Mouse (Mus musculus) liver, postnatal 0 days (tissue): Measurements from ENCODE around the gene Ace. TPM values are rescaled to one million over a fixed set of nuclear protein-coding genes. Genes with fewer than 3 reads are reported as not detected.

Experiments
- ATAC-seq: fragments of 200-750 bp; cut with Nextera tagmentation; 2 replicates; pipeline ENCODE4 v1.8.0; 2017; ENCODE audit warnings: mild to moderate bottlenecking, moderate library complexity
- DNase-seq: peaks from one replicate; pipeline ENCODE4 v3.0.0-alpha.2; 2016
- H3K27ac ChIP-seq: fragments of 300-500 bp; sonication (generic); 2 replicates; pipeline ENCODE4 v1.5.1; 2014; ENCODE audit warnings: antibody characterized with exemption, moderate library complexity, mild to moderate bottlenecking, low read depth
- H3K27me3 ChIP-seq: fragments of 300-500 bp; sonication (generic); 2 replicates; pipeline ENCODE4 v1.6.1; 2014; ENCODE audit warnings: low read length, control low read depth, mixed read lengths; ENCODE audit not compliant: insufficient read depth
- H3K36me3 ChIP-seq: fragments of 300-500 bp; sonication (generic); replicated peaks from 2 replicates; pipeline ENCODE4 v1.6.1; 2014; ENCODE audit warnings: mild to moderate bottlenecking, control low read depth, low read length, moderate library complexity, mixed read lengths; ENCODE audit not compliant: insufficient read depth
- H3K4me1 ChIP-seq: fragments of 300-500 bp; sonication (generic); 2 replicates; pipeline ENCODE4 v1.6.1; 2014; ENCODE audit warnings: antibody characterized with exemption, mild to moderate bottlenecking, control low read depth; ENCODE audit not compliant: insufficient read depth
- H3K4me2 ChIP-seq: fragments of 300-500 bp; sonication (generic); 2 replicates; pipeline ENCODE4 v1.6.1; 2014; ENCODE audit warnings: low read depth, mild to moderate bottlenecking, low read length, moderate library complexity, mixed read lengths
- H3K4me3 ChIP-seq: fragments of 300-500 bp; sonication (generic); 2 replicates; pipeline ENCODE4 v1.5.1; 2014; ENCODE audit warnings: low read depth, low read length
- H3K9ac ChIP-seq: fragments of 300-500 bp; sonication (generic); replicated peaks from 2 replicates; pipeline ENCODE4 v1.6.1; 2014; ENCODE audit warnings: mild to moderate bottlenecking, moderate library complexity
- H3K9me3 ChIP-seq: fragments of 300-500 bp; sonication (generic); 2 replicates; pipeline ENCODE4 v1.6.1; 2016; ENCODE audit warnings: mild to moderate bottlenecking, control low read depth, low read length, mixed read lengths
- CTCF ChIP-seq: sonication (generic); IDR thresholded peaks from 2 replicates; pipeline ENCODE4 v1.5.1; 2016; ENCODE audit warnings: antibody characterized with exemption, low read depth
- EP300 ChIP-seq: IDR thresholded peaks from 2 replicates; pipeline ENCODE4 v1.6.1; 2016; ENCODE audit warnings: antibody characterized with exemption, low read depth, mild to moderate bottlenecking
- WGBS: fragments of 180-500 bp; shearing (Covaris S2); extraction: QIAGEN DNeasy Blood & Tissue Kit; methylation state at CpG from one replicate; pipeline ENCODE4 v1.1.7; 2014; ENCODE audit not compliant: insufficient replicate concordance; 5-methylcytosine and 5-hydroxymethylcytosine counted together
- polyA plus RNA-seq: library from polyadenylated mRNA; unstranded; fragments of >200 nt; fragmentation: Nextera tagmentation; extraction: Ambion mirVana; gene quantifications from 2 replicates; pipeline ENCODE4 v1.2.1, GENCODE M21; 2015

Ace gene
- polyA plus RNA-seq, 1 experiment from 2014 or later = 0.07 TPM

DNA sequence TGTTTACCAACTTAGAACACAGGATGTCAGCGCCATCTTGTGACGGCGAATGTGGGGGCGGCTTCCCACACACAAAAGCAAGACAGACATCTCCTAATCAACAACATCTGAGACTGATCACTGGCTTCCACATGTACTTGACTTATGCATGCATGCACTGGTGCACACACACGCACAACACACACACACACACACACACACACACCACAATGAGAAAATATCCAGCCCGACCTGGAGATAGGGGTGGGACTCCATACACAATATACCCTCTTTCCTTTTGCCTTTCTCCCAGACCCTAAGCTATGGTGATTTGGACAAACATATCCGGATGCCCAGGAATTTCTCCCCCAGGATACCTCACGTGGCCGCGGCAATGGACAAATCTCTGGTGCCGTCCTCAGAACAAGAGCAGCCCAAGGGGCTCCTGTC is 65.8 kb downstream of the Ace start:
- Histone ChIP-seq H3K9ac (peak overlapping the region; percentile 52; the same call in 1 of the 2 replicates), H3K4me1 (peaks cover 16% of the 10 kb centered on the region; the same call in 1 of the 2 replicates), H3K27ac (peak overlapping the region; percentile 85), H3K27me3 (no peaks in the 10 kb centered on the region), H3K4me3 (peak overlapping the region; percentile 15), H3K36me3 (no peaks in the 10 kb centered on the region), H3K9me3 (no peaks in the 10 kb centered on the region), H3K4me2 (peak overlapping the region; percentile 57)
- ATAC-seq = peak; percentile 11
- peak; percentile 50 for DNase-seq
- 33% methylated on average over 11 of the region's 11 CpGs for WGBS
- TF ChIP-seq CTCF (peak; percentile 38), EP300 (no peak)

DNA sequence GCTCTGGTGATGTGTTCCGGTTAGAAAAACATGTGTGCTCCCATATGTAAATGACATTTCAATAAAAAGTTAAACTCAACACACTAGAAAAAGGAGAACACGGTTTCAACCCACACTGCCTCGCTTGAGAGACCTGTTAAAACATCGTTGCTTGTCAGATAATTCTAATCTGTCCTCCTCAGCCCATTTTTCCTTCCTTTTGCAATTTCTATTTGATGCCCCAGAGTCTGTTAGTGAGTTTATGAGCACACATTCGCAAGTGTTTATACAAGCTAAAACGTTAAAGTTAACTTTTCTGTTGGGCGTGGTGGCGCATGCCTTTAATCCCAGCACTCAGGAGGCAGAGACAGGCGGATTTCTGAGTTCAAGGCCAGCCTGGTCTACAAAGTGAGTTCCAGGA is 67.2 kb downstream of the Ace start:
- Histone ChIP-seq H3K36me3 (no peaks in the 10 kb centered on the region), H3K9ac (no peak overlapping the region), H3K4me3 (no peak overlapping the region), H3K27ac (no peak overlapping the region), H3K27me3 (no peaks in the 10 kb centered on the region), H3K4me1 (peaks cover 18% of the 10 kb centered on the region; the same call in 1 of the 2 replicates), H3K4me2 (no peak overlapping the region), H3K9me3 (no peaks in the 10 kb centered on the region)
- ATAC-seq (no peak), DNase-seq (no peak)
- 66% methylated on average over 9 of the region's 9 CpGs for WGBS
- TF ChIP-seq CTCF (no peak), EP300 (no peak)

DNA sequence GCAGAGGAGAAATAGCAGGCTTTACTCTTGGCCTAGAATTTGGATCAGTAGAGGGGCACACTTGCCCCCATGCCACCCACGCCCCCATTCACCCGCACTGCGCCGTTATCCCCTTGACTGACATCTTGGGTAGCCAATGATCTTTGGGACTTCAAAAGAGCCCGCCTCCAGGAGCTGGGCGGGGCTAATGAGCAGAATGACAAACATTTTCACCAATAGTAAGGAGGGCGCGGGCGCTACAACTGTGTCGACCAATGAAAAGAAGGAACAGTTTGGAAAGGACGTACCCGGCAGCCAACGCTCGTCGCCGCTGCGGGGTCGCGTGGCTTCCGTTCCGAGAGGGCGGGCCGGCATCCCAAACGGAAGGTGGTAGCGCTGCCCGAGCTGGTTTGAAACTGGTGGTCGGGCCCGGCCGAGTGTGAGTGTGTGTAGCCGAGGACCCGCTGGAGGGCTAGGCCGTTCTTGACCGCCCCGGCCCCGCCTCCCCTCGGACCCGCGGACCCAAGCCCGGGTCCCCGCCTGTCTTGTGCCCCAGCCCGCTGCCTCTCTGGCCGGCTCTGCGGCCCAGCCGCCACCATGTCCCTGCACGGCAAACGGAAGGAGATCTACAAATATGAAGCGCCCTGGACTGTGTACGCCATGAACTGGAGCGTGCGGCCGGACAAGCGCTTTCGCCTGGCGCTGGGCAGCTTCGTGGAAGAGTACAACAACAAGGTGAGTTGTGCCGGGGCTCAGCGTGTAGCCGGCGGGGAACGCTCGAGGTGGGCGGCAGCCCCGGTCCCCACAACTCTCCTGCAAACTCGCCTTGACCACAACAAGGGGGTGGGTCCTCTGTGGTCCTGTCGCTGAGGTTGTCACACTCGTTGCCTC is 69.0 kb downstream of the Ace start, which contains the start of gene Dcaf7:
Dcaf7 (plus strand) TSS at position 325 of the 870 bp plus-strand sequence.
- Histone ChIP-seq H3K27ac (peak within 1 kb of the TSS; percentile 89), H3K4me2 (peak within 1 kb of the TSS; percentile 86), H3K9me3 (no peaks in the 10 kb centered on the region), H3K27me3 (no peaks in the 10 kb centered on the region), H3K9ac (peak within 1 kb of the TSS; percentile 93), H3K36me3 (no peaks in the 10 kb centered on the region), H3K4me3 (peak within 1 kb of the TSS; percentile 93), H3K4me1 (peaks cover 18% of the 10 kb centered on the region; the same call in 1 of the 2 replicates)
- TF ChIP-seq CTCF (no peak), EP300 (peak; percentile 74)
- peak; percentile 98 for ATAC-seq
- under 1% methylated on average over 66 of the region's 66 CpGs for WGBS
- peak; percentile 97 for DNase-seq

DNA sequence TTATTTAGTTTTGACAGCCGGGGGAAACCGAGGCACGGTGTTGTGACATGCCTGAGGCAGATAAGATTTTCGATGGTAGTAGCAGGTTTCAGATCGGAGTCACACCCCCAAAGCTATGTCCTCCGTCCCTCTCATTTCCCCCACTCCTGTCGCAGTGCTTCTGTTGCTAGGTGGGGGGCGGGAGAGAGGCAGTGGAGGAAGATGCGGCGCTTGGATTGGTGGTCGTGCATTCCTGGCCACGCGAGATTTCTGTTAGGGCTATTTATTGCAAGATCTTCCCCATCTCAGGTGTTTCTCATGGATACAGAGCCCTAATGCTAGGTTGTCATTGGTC is 69.6 kb downstream of the Ace start:
- Histone ChIP-seq H3K36me3 (no peaks in the 10 kb centered on the region), H3K9me3 (no peaks in the 10 kb centered on the region), H3K4me1 (peaks cover 18% of the 10 kb centered on the region; the same call in 1 of the 2 replicates), H3K9ac (peak overlapping the region; percentile 93), H3K27ac (peak overlapping the region; percentile 89), H3K4me3 (peak overlapping the region; percentile 93), H3K27me3 (no peaks in the 10 kb centered on the region), H3K4me2 (peak overlapping the region; percentile 86)
- DNase-seq (peak; percentile 56), ATAC-seq (peak; percentile 6; the same call in 1 of the 2 replicates)
- WGBS = under 1% methylated on average over 13 of the region's 13 CpGs
- peak; percentile 26 for TF ChIP-seq CTCF
- no peak for TF ChIP-seq EP300

Other genes starting within 250 kb of the Ace start
- 0.89 and 0.96 TPM in 2 replicates for gene Cyb561, start 14.6 kb upstream of the Ace start, polyA plus RNA-seq
- gene Ace3, start 26.7 kb downstream of the Ace start, polyA plus RNA-seq = not detected in 2 replicates
- 0.02 TPM in 1 of 2 replicates, not detected in the other for gene Kcnh6, start 40.2 kb downstream of the Ace start, polyA plus RNA-seq
- 18.6 and 20.6 TPM in 2 replicates for gene Dcaf7, start 68.9 kb downstream of the Ace start, polyA plus RNA-seq
- 5.5 and 5.6 TPM in 2 replicates for gene Taco1, start 98.1 kb downstream of the Ace start, polyA plus RNA-seq
- 4.6 and 4.7 TPM in 2 replicates for gene Map3k3, start 116.7 kb downstream of the Ace start, polyA plus RNA-seq
- gene Gm10840, start 192.9 kb downstream of the Ace start, polyA plus RNA-seq = not detected in 2 replicates
- 77.5 and 77.7 TPM in 2 replicates for gene Limd2, start 192.9 kb downstream of the Ace start, polyA plus RNA-seq
- gene Strada, start 234.2 kb downstream of the Ace start, polyA plus RNA-seq = 4.6 and 4.9 TPM in 2 replicates
- gene Ccdc47, start 248.4 kb downstream of the Ace start, polyA plus RNA-seq = 33.4 and 34.6 TPM in 2 replicates
- 15.9 and 17.8 TPM in 2 replicates for gene Ddx42, start 249.0 kb downstream of the Ace start, polyA plus RNA-seq